Mouse (Mus musculus) liver, embryonic 12.5 days (tissue): Measurements from ENCODE around the gene Prh1. TPM values are rescaled to one million over a fixed set of nuclear protein-coding genes. Genes with fewer than 3 reads are reported as not detected.
"Not testable (repeated sequence)": the region's sequence is repeated elsewhere in the genome, so short reads cannot be mapped to it uniquely, and the experiment has no call there.

Experiments used
- ATAC-seq: fragments of 200-750 bp; cut with Nextera tagmentation; 2 replicates; pipeline ENCODE4 v1.8.0; 2017; ENCODE audit warnings: moderate number of reproducible peaks, mild to moderate bottlenecking, moderate library complexity
- H3K27ac ChIP-seq: fragments of 300-500 bp; sonication (generic); 2 replicates; pipeline ENCODE4 v1.5.1; 2016; ENCODE audit warnings: mild to moderate bottlenecking
- H3K27me3 ChIP-seq: fragments of 300-500 bp; sonication (generic); replicated peaks from 2 replicates; pipeline ENCODE4 v1.6.1; 2016; ENCODE audit warnings: mild to moderate bottlenecking, moderate library complexity
- H3K36me3 ChIP-seq: fragments of 300-500 bp; sonication (generic); 2 replicates; pipeline ENCODE4 v1.6.1; 2016; ENCODE audit warnings: mild to moderate bottlenecking, moderate library complexity
- H3K4me1 ChIP-seq: fragments of 300-500 bp; sonication (generic); 2 replicates; pipeline ENCODE4 v1.6.1; 2016
- H3K4me2 ChIP-seq: fragments of 300-500 bp; sonication (generic); 2 replicates; pipeline ENCODE4 v1.6.1; 2016; ENCODE audit warnings: mild to moderate bottlenecking, moderate library complexity
- H3K4me3 ChIP-seq: fragments of 300-500 bp; sonication (generic); 2 replicates; pipeline ENCODE4 v1.5.1; 2016; ENCODE audit warnings: mild to moderate bottlenecking, moderate library complexity
- H3K9ac ChIP-seq: fragments of 300-500 bp; sonication (generic); 2 replicates; pipeline ENCODE4 v1.6.1; 2016; ENCODE audit warnings: mild to moderate bottlenecking, moderate library complexity
- H3K9me3 ChIP-seq: fragments of 300-500 bp; sonication (generic); replicated peaks from 2 replicates; pipeline ENCODE4 v1.6.1; 2016; ENCODE audit warnings: mild to moderate bottlenecking, moderate library complexity
- WGBS: fragments of 180-500 bp; shearing (Covaris S2); methylation state at CpG from one replicate; pipeline ENCODE4 v1.1.7; 2016; ENCODE audit not compliant: insufficient replicate concordance; 5-methylcytosine and 5-hydroxymethylcytosine counted together
- polyA plus RNA-seq: library from polyadenylated mRNA; unstranded; fragments of >200 nt; fragmentation: Nextera tagmentation; extraction: Ambion mirVana; gene quantifications from 2 replicates; pipeline ENCODE4 v1.2.1, GENCODE M21; 2016

Prh1 gene
- not detected in 2 replicates for polyA plus RNA-seq

- not testable (repeated sequence) for H3K27me3 ChIP-seq, ATAC-seq
- WGBS: 82% methylated on average over 1 of the region's 1 CpGs
These were observed at the start of gene Prh1 for GRCm38 (mm10) chr6:132569509-132569908. Gene Prh1 (plus strand): TSS chr6:132569809.

GRCm38 (mm10) chr6:132595613-132596012 lies 26.0 kb downstream of the Prh1 start, which contains the start of gene Prp2:
Gene Prp2 (plus strand): TSS chr6:132595913.
- H3K36me3 ChIP-seq, H3K4me1 ChIP-seq, ATAC-seq, H3K4me3 ChIP-seq, H3K4me2 ChIP-seq, H3K27ac ChIP-seq, H3K9me3 ChIP-seq, H3K9ac ChIP-seq, H3K27me3 ChIP-seq: not testable (repeated sequence)
- WGBS: 43% methylated on average over 2 of the region's 2 CpGs

More at GRCm38 (mm10) chr6:132569509-132569908, at the start of gene Prh1:
- H3K4me1 ChIP-seq, H3K27ac ChIP-seq, H3K9me3 ChIP-seq, H3K9ac ChIP-seq, H3K36me3 ChIP-seq, H3K4me2 ChIP-seq, H3K4me3 ChIP-seq: not testable (repeated sequence)

Other genes with a start within 250 kb of the Prh1 start
- not detected in 2 replicates for gene Gm8882, start 205.7 kb upstream of the Prh1 start, polyA plus RNA-seq
- gene Prp2, start 26.1 kb downstream of the Prh1 start, polyA plus RNA-seq: not detected in 2 replicates
- not detected in 2 replicates for gene A630073D07Rik, start 81.7 kb downstream of the Prh1 start, polyA plus RNA-seq
- not detected in 2 replicates for gene Tas2r120, start 87.1 kb downstream of the Prh1 start, polyA plus RNA-seq
- not detected in 2 replicates for gene Tas2r121, start 131.2 kb downstream of the Prh1 start, polyA plus RNA-seq
- gene Tas2r122, start 142.1 kb downstream of the Prh1 start, polyA plus RNA-seq: not detected in 2 replicates
- gene Tas2r115, start 168.2 kb downstream of the Prh1 start, polyA plus RNA-seq: not detected in 2 replicates
- gene Tas2r124, start 184.9 kb downstream of the Prh1 start, polyA plus RNA-seq: not detected in 2 replicates
- not detected in 2 replicates for gene Tas2r102, start 192.3 kb downstream of the Prh1 start, polyA plus RNA-seq
- not detected in 2 replicates for gene Tas2r136, start 208.4 kb downstream of the Prh1 start, polyA plus RNA-seq
- not detected in 2 replicates for gene Tas2r117, start 233.0 kb downstream of the Prh1 start, polyA plus RNA-seq